Mouse (Mus musculus): ENCODE measurements at regions not wholly inside any gene's neighbourhood (a gene's known extent, or its start where the extent isn't known, plus 50 kb on each side); places are given as distances from the start of the nearest gene placed in this dataset.

- Histone ChIP-seq H3K4me3 (ENCODE audit: low read depth, low read length) (no peak overlapping the region), H3K27ac (ENCODE audit: low read depth) (no peak overlapping the region), H3K9me3 (ENCODE audit: low read length) (0 out of 2 replicates have a peak, but pooled peaks cover 3% of the 10 kb centered on the region), H3K4me1 (ENCODE audit: insufficient read depth) (no peaks in the 10 kb centered on the region), H3K4me2 (ENCODE audit: low read depth, low read length) (no peak overlapping the region), H3K36me3 (replicated peaks; ENCODE audit: insufficient read depth, low read length) (no peaks in the 10 kb centered on the region), H3K9ac (replicated peaks) (no peak overlapping the region), H3K27me3 (ENCODE audit: insufficient read depth, low read length) (no peaks in the 10 kb centered on the region)
- no peak for DNase-seq
- no peak for TF ChIP-seq EP300 (IDR thresholded peaks at IDR 0.05; ENCODE audit: low read depth)
- no peak for TF ChIP-seq CTCF (IDR thresholded peaks at IDR 0.05; ENCODE audit: low read depth)
- 70% methylated on average over 5 of the region's 5 CpGs for WGBS (ENCODE audit: insufficient replicate concordance)
- no peak for ATAC-seq
Observed at GRCm38 (mm10) chr12:110145379-110145778, 133.5 kb upstream of the Dio3 start.

GRCm38 (mm10) chr12:110154225-110154962, 124.5 kb upstream of the Dio3 start:
- Histone ChIP-seq H3K27me3 (ENCODE audit: insufficient read depth, low read length) (no peaks in the 10 kb centered on the region), H3K4me3 (ENCODE audit: low read depth, low read length) (no peak overlapping the region), H3K9ac (replicated peaks) (no peak overlapping the region), H3K9me3 (ENCODE audit: low read length) (0 out of 2 replicates have a peak, but pooled peaks cover 3% of the 10 kb centered on the region), H3K36me3 (replicated peaks; ENCODE audit: insufficient read depth, low read length) (no peaks in the 10 kb centered on the region), H3K27ac (ENCODE audit: low read depth) (peak overlapping the region; percentile 64), H3K4me1 (ENCODE audit: insufficient read depth) (peaks cover 6% of the 10 kb centered on the region; the same call in 1 of the 2 replicates), H3K4me2 (ENCODE audit: low read depth, low read length) (no peak overlapping the region)
- DNase-seq: peak; percentile 36
- peak; percentile 35 for TF ChIP-seq CTCF (IDR thresholded peaks at IDR 0.05; ENCODE audit: low read depth)
- peak; percentile 75; the same call in 1 of the 2 replicates for TF ChIP-seq EP300 (IDR thresholded peaks at IDR 0.05; ENCODE audit: low read depth)
- WGBS (ENCODE audit: insufficient replicate concordance): 67% methylated on average over 8 of the region's 8 CpGs
- peak; percentile 81 for ATAC-seq

- no peaks in the 10 kb centered on the region for H3K27me3 ChIP-seq (ENCODE audit: insufficient read depth, low read length)
- TF ChIP-seq EP300 (IDR thresholded peaks at IDR 0.05; ENCODE audit: low read depth) (no peak), CTCF (IDR thresholded peaks at IDR 0.05; ENCODE audit: low read depth) (no peak)
- no peak overlapping the region for H3K4me3 ChIP-seq (ENCODE audit: low read depth, low read length)
- H3K36me3 ChIP-seq (replicated peaks; ENCODE audit: insufficient read depth, low read length): no peaks in the 10 kb centered on the region
- H3K4me2 ChIP-seq (ENCODE audit: low read depth, low read length): no peak overlapping the region
- no peak for DNase-seq
- no peaks in the 10 kb centered on the region for H3K9me3 ChIP-seq (ENCODE audit: low read length)
- H3K4me1 ChIP-seq (ENCODE audit: insufficient read depth): peaks cover 6% of the 10 kb centered on the region; the same call in 1 of the 2 replicates
- 53% methylated on average over 4 of the region's 4 CpGs for WGBS (ENCODE audit: insufficient replicate concordance)
- H3K27ac ChIP-seq (ENCODE audit: low read depth): peak overlapping the region; percentile 64; the same call in 1 of the 2 replicates
- H3K9ac ChIP-seq (replicated peaks): no peak overlapping the region
- ATAC-seq: no peak
Observed at GRCm38 (mm10) chr12:110154963-110155325, 123.9 kb upstream of the Dio3 start.

GRCm38 (mm10) chr12:110156441-110156840, 122.4 kb upstream of the Dio3 start:
- no peak overlapping the region for H3K4me3 ChIP-seq (ENCODE audit: low read depth, low read length)
- H3K9me3 ChIP-seq (ENCODE audit: low read length): no peaks in the 10 kb centered on the region
- H3K4me1 ChIP-seq (ENCODE audit: insufficient read depth): peaks cover 6% of the 10 kb centered on the region; the same call in 1 of the 2 replicates
- 40% methylated on average over 8 of the region's 8 CpGs for WGBS (ENCODE audit: insufficient replicate concordance)
- H3K36me3 ChIP-seq (replicated peaks; ENCODE audit: insufficient read depth, low read length): no peaks in the 10 kb centered on the region
- DNase-seq: peak; percentile 72
- H3K27me3 ChIP-seq (ENCODE audit: insufficient read depth, low read length): no peaks in the 10 kb centered on the region
- TF ChIP-seq EP300 (IDR thresholded peaks at IDR 0.05; ENCODE audit: low read depth): no peak
- no peak for TF ChIP-seq CTCF (IDR thresholded peaks at IDR 0.05; ENCODE audit: low read depth)
- no peak overlapping the region for H3K4me2 ChIP-seq (ENCODE audit: low read depth, low read length)
- H3K27ac ChIP-seq (ENCODE audit: low read depth): peak overlapping the region; percentile 59
- H3K9ac ChIP-seq (replicated peaks): no peak overlapping the region
- peak; percentile 92 for ATAC-seq

- 71% methylated on average over 16 of the region's 16 CpGs for WGBS (ENCODE audit: insufficient replicate concordance)
- no peak overlapping the region for H3K27ac ChIP-seq (ENCODE audit: low read depth)
- H3K4me3 ChIP-seq (ENCODE audit: low read depth, low read length): no peak overlapping the region
- ATAC-seq (no peak), DNase-seq (no peak)
- no peaks in the 10 kb centered on the region for H3K36me3 ChIP-seq (replicated peaks; ENCODE audit: insufficient read depth, low read length)
- no peak overlapping the region for H3K9ac ChIP-seq (replicated peaks)
- no peaks in the 10 kb centered on the region for H3K27me3 ChIP-seq (ENCODE audit: insufficient read depth, low read length)
- H3K4me1 ChIP-seq (ENCODE audit: insufficient read depth): peaks cover 6% of the 10 kb centered on the region; the same call in 1 of the 2 replicates
- H3K9me3 ChIP-seq (ENCODE audit: low read length): no peaks in the 10 kb centered on the region
- TF ChIP-seq CTCF (IDR thresholded peaks at IDR 0.05; ENCODE audit: low read depth): no peak
- no peak for TF ChIP-seq EP300 (IDR thresholded peaks at IDR 0.05; ENCODE audit: low read depth)
- H3K4me2 ChIP-seq (ENCODE audit: low read depth, low read length): no peak overlapping the region
Observed at GRCm38 (mm10) chr12:110157998-110158747, 120.7 kb upstream of the Dio3 start.

GRCm38 (mm10) chr12:110161306-110161705, 117.6 kb upstream of the Dio3 start:
- DNase-seq (no peak), ATAC-seq (no peak)
- no peak overlapping the region for H3K27ac ChIP-seq (ENCODE audit: low read depth)
- H3K36me3 ChIP-seq (replicated peaks; ENCODE audit: insufficient read depth, low read length): no peaks in the 10 kb centered on the region
- no peaks in the 10 kb centered on the region for H3K9me3 ChIP-seq (ENCODE audit: low read length)
- no peak for TF ChIP-seq CTCF (IDR thresholded peaks at IDR 0.05; ENCODE audit: low read depth)
- no peak for TF ChIP-seq EP300 (IDR thresholded peaks at IDR 0.05; ENCODE audit: low read depth)
- no peaks in the 10 kb centered on the region for H3K4me1 ChIP-seq (ENCODE audit: insufficient read depth)
- H3K9ac ChIP-seq (replicated peaks): no peak overlapping the region
- WGBS (ENCODE audit: insufficient replicate concordance): 91% methylated on average over 4 of the region's 4 CpGs
- no peak overlapping the region for H3K4me3 ChIP-seq (ENCODE audit: low read depth, low read length)
- H3K4me2 ChIP-seq (ENCODE audit: low read depth, low read length): no peak overlapping the region
- H3K27me3 ChIP-seq (ENCODE audit: insufficient read depth, low read length): no peaks in the 10 kb centered on the region

All from liver, postnatal 0 days (tissue).